Mouse (Mus musculus) small intestine, adult 2 months (tissue): ENCODE measurements around the gene Slc25a33. TPM values are rescaled to one million over a fixed set of nuclear protein-coding genes. Genes with fewer than 3 reads are reported as not detected.

ENCODE experiments used
- H3K27ac ChIP-seq: fragments of 200-500 bp; 2 replicates; pipeline ENCODE4 v1.5.1; 2012; ENCODE audit warnings: low read depth, low read length, control low read depth, inconsistent platforms; ENCODE audit not compliant: insufficient read depth
- H3K27me3 ChIP-seq: fragments of 200-500 bp; 2 replicates; pipeline ENCODE4 v1.6.1; 2012; ENCODE audit warnings: mild to moderate bottlenecking, moderate library complexity, low read length, inconsistent platforms; ENCODE audit not compliant: control insufficient read depth, insufficient read depth
- H3K36me3 ChIP-seq: fragments of 200-500 bp; 2 replicates; pipeline ENCODE4 v1.6.1; 2012; ENCODE audit warnings: mild to moderate bottlenecking, low read length, control low read depth, inconsistent platforms; ENCODE audit not compliant: control insufficient read depth, insufficient read depth
- H3K4me1 ChIP-seq: fragments of 200-500 bp; 2 replicates; pipeline ENCODE4 v1.6.1; 2012; ENCODE audit warnings: low read length, inconsistent platforms, mixed read lengths; ENCODE audit not compliant: control insufficient read depth, insufficient read depth, insufficient read length
- H3K4me3 ChIP-seq: fragments of 200-500 bp; 2 replicates; pipeline ENCODE4 v1.5.1; 2012; ENCODE audit warnings: low read depth, mild to moderate bottlenecking, control low read depth, inconsistent platforms, low read length, moderate library complexity
- CTCF ChIP-seq: fragments of 200-500 bp; IDR thresholded peaks from 2 replicates; pipeline ENCODE4 v1.5.1; 2012; ENCODE audit warnings: low read depth, mild to moderate bottlenecking, control low read depth, inconsistent platforms, low read length, moderate library complexity, mixed read lengths; ENCODE audit not compliant: insufficient replicate concordance, insufficient read length; ENCODE audit errors: extremely low read depth
- POLR2A ChIP-seq: fragments of 200-500 bp; IDR thresholded peaks from 2 replicates; pipeline ENCODE4 v1.6.1; 2012; ENCODE audit warnings: low read depth, mild to moderate bottlenecking, control low read depth, inconsistent platforms, low read length, moderate library complexity
- WGBS: fragments of 180-500 bp; shearing (Covaris S2); methylation state at CpG from one replicate; pipeline ENCODE4 v1.1.7; 2018; 5-methylcytosine and 5-hydroxymethylcytosine counted together
- polyA plus RNA-seq: library from polyadenylated mRNA; depleted of rRNA; stranded (reverse); fragments of >200 nt; gene quantifications from 2 replicates; pipeline ENCODE4 v1.2.3, GENCODE M21; 2012; rRNA removed

Gene Slc25a33
- 4.5 and 5.3 TPM in 2 replicates for polyA plus RNA-seq

GRCm38 (mm10) chr4:149774094-149774470 is at the start of gene Slc25a33:
Gene Slc25a33, minus strand, starts transcription at chr4:149774277.
- WGBS, result under 1% methylated on average over 51 of the region's 51 CpGs
- Histone ChIP-seq H3K36me3 (no peaks in the 10 kb centered on the region), H3K4me3 (peak within 1 kb of the TSS; percentile 74), H3K27me3 (no peaks in the 10 kb centered on the region), H3K27ac (peak within 1 kb of the TSS; percentile 46), H3K4me1 (peaks cover 18% of the 10 kb centered on the region; the same call in 1 of the 2 replicates)
- TF ChIP-seq POLR2A (peak; percentile 97), CTCF (no peak)

- 73% methylated on average over 7 of the region's 7 CpGs for WGBS
- no peaks in the 10 kb centered on the region for H3K36me3 ChIP-seq
- peaks cover 4% of the 10 kb centered on the region; the same call in 1 of the 2 replicates for H3K4me1 ChIP-seq
- TF ChIP-seq CTCF, result no peak
- no peak overlapping the region for H3K4me3 ChIP-seq
- no peak overlapping the region for H3K27ac ChIP-seq
- no peaks in the 10 kb centered on the region for H3K27me3 ChIP-seq
These were observed 48.6 kb upstream of the Slc25a33 start for GRCm38 (mm10) chr4:149822586-149823196.

GRCm38 (mm10) chr4:149822126-149822525 is 48.0 kb upstream of the Slc25a33 start:
- Histone ChIP-seq H3K27ac (no peak overlapping the region), H3K27me3 (no peaks in the 10 kb centered on the region), H3K36me3 (no peaks in the 10 kb centered on the region), H3K4me1 (peaks cover 4% of the 10 kb centered on the region; the same call in 1 of the 2 replicates), H3K4me3 (no peak overlapping the region)
- 18% methylated on average over 9 of the region's 9 CpGs for WGBS
- no peak for TF ChIP-seq CTCF
- TF ChIP-seq POLR2A, result no peak

- no peak overlapping the region for H3K4me3 ChIP-seq
- H3K36me3 ChIP-seq, result no peaks in the 10 kb centered on the region
- H3K27ac ChIP-seq, result no peak overlapping the region
- peaks cover 4% of the 10 kb centered on the region; the same call in 1 of the 2 replicates for H3K4me1 ChIP-seq
- peak; percentile 26; the same call in 1 of the 2 replicates for TF ChIP-seq POLR2A
- TF ChIP-seq CTCF, result no peak
- whole genome bisulfite sequencing, result 40% methylated on average over 6 of the region's 6 CpGs
- H3K27me3 ChIP-seq, result no peaks in the 10 kb centered on the region
These were observed 46.5 kb upstream of the Slc25a33 start for GRCm38 (mm10) chr4:149820569-149820968.

- H3K4me1 ChIP-seq, result peaks cover 4% of the 10 kb centered on the region; the same call in 1 of the 2 replicates
- no peaks in the 10 kb centered on the region for H3K36me3 ChIP-seq
- H3K27me3 ChIP-seq, result no peaks in the 10 kb centered on the region
- 90% methylated on average over 3 of the region's 3 CpGs for WGBS
- TF ChIP-seq POLR2A, result no peak
- TF ChIP-seq CTCF, result no peak
- no peak overlapping the region for H3K4me3 ChIP-seq
- no peak overlapping the region for H3K27ac ChIP-seq
These were observed 45.1 kb upstream of the Slc25a33 start for GRCm38 (mm10) chr4:149819195-149819594.

GRCm38 (mm10) chr4:149816598-149816997 is 42.5 kb upstream of the Slc25a33 start:
- no peaks in the 10 kb centered on the region for H3K36me3 ChIP-seq
- WGBS, result 73% methylated on average over 9 of the region's 9 CpGs
- TF ChIP-seq CTCF, result no peak
- TF ChIP-seq POLR2A, result no peak
- no peak overlapping the region for H3K4me3 ChIP-seq
- H3K27me3 ChIP-seq, result no peaks in the 10 kb centered on the region
- no peak overlapping the region for H3K27ac ChIP-seq
- H3K4me1 ChIP-seq, result peaks cover 4% of the 10 kb centered on the region; the same call in 1 of the 2 replicates

GRCm38 (mm10) chr4:149815586-149815985 is 41.5 kb upstream of the Slc25a33 start:
- TF ChIP-seq CTCF, result no peak
- WGBS, result 86% methylated on average over 14 of the region's 14 CpGs
- peaks cover 3% of the 10 kb centered on the region; the same call in 1 of the 2 replicates for H3K4me1 ChIP-seq

More at GRCm38 (mm10) chr4:149815586-149815985, 41.5 kb upstream of the Slc25a33 start:
- no peaks in the 10 kb centered on the region for H3K27me3 ChIP-seq
- no peak overlapping the region for H3K4me3 ChIP-seq
- no peak overlapping the region for H3K27ac ChIP-seq
- H3K36me3 ChIP-seq, result no peaks in the 10 kb centered on the region
